ENCODE assay signal across 9 mouse cellular contexts in the genomic region with DNA sequence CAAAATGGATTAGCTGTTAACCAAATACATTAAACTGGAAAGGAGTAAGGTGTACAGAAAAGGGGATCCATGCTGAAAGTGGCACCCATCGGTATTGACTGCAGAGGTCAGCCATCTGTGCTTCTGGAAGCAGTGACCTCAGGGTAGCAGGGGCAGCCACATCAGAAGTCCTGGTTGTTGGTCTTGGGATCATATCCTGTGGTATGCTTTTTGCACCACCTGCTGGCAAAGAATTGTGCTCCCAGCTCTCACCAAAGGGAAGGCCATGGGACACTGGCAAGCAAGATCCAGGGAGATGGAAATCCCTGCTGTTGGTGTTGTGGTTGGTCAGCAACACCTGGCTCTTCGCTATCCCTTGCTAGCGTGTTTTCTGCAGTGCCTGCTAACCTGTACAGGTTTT. TPM values are rescaled to one million over a fixed set of nuclear protein-coding genes. Genes with fewer than 3 reads are reported as not detected.
DNase-seq lines count a peak whose midpoint lies in the region; ATAC-seq and TF ChIP-seq lines count a peak whose summit lies in the region.
"Had no signal": no experiment of that assay in that cellular context is flagged by ENCODE, and none has a peak within 500 bp of the region (broad histone marks: within the 10 kb centered on the region; RNA-seq: fewer than 3 reads in every experiment).

No protein-coding gene starts in this region.

- no peak for ATAC-seq in forebrain, embryonic 12.5 days (ENCODE audit: low FRiP score)
- no peak for ATAC-seq in midbrain, embryonic 14.5 days (ENCODE audit: low FRiP score, low TSS enrichment)
- ATAC-seq in midbrain, embryonic 15.5 days (replicated peaks) = no peak

- H3K27ac ChIP-seq in forebrain, embryonic 10.5 days = no peak overlapping the region
- H3K27ac ChIP-seq in forebrain, embryonic 12.5 days = no peak overlapping the region
- no peak overlapping the region for H3K27ac ChIP-seq in midbrain, embryonic 14.5 days (replicated peaks; ENCODE audit: low read depth, low read length)
- no peak overlapping the region for H3K27ac ChIP-seq in midbrain, embryonic 15.5 days
- no peak overlapping the region for H3K27ac ChIP-seq in cortical plate, adult 2 months (ENCODE audit: insufficient read depth, low read length)
- H3K27ac ChIP-seq in layer of hippocampus, adult 2 months = no peak overlapping the region
- H3K27ac ChIP-seq: neural tube, embryonic 13.5 days had no signal

- 0 out of 2 replicates have a peak, but pooled peaks cover 5% of the 10 kb centered on the region for H3K4me1 ChIP-seq in forebrain, embryonic 10.5 days
- no peaks in the 10 kb centered on the region for H3K4me1 ChIP-seq in forebrain, embryonic 12.5 days
- no peaks in the 10 kb centered on the region for H3K4me1 ChIP-seq in midbrain, embryonic 14.5 days (ENCODE audit: control insufficient read depth, insufficient read depth, low read length)
- no peaks in the 10 kb centered on the region for H3K4me1 ChIP-seq in midbrain, embryonic 15.5 days
- no peaks in the 10 kb centered on the region for H3K4me1 ChIP-seq in cortical plate, adult 2 months (ENCODE audit: control insufficient read depth, insufficient read depth, low read length)
- H3K4me1 ChIP-seq: neural tube, embryonic 13.5 days had no signal

- no peak overlapping the region for H3K9ac ChIP-seq in forebrain, embryonic 12.5 days
- H3K9ac ChIP-seq in midbrain, embryonic 14.5 days (replicated peaks; ENCODE audit: low read length) = no peak overlapping the region
- H3K9ac ChIP-seq in midbrain, embryonic 15.5 days = no peak overlapping the region
- H3K9ac ChIP-seq: neural tube, embryonic 13.5 days had no signal

- no peak overlapping the region for H3K4me2 ChIP-seq in forebrain, embryonic 12.5 days
- H3K4me2 ChIP-seq in midbrain, embryonic 14.5 days (ENCODE audit: low read length) = no peak overlapping the region
- no peak overlapping the region for H3K4me2 ChIP-seq in midbrain, embryonic 15.5 days
- H3K4me2 ChIP-seq: neural tube, embryonic 13.5 days had no signal

- WGBS in forebrain, embryonic 10.5 days = 67% methylated on average over 3 of the region's 3 CpGs
- 61% methylated on average over 3 of the region's 3 CpGs for WGBS in forebrain, embryonic 12.5 days
- 66% methylated on average over 3 of the region's 3 CpGs for WGBS in midbrain, embryonic 14.5 days
- 78% methylated on average over 3 of the region's 3 CpGs for WGBS in midbrain, embryonic 15.5 days

- no peak overlapping the region for H3K4me3 ChIP-seq in forebrain, embryonic 10.5 days
- H3K4me3 ChIP-seq in forebrain, embryonic 12.5 days (replicated peaks) = no peak overlapping the region
- H3K4me3 ChIP-seq in midbrain, embryonic 14.5 days (replicated peaks; ENCODE audit: low read depth, low read length) = no peak overlapping the region
- no peak overlapping the region for H3K4me3 ChIP-seq in midbrain, embryonic 15.5 days
- H3K4me3 ChIP-seq in cortical plate, adult 2 months (ENCODE audit: insufficient read depth, low read length) = no peak overlapping the region
- H3K4me3 ChIP-seq in layer of hippocampus, adult 2 months = no peak overlapping the region
- H3K4me3 ChIP-seq: neural tube, embryonic 13.5 days had no signal

- no peak for TF ChIP-seq POLR2A in cortical plate, adult 2 months (IDR thresholded peaks at IDR 0.05; ENCODE audit: extremely low read depth, insufficient read depth, low read length)

- H3K27me3 ChIP-seq in forebrain, embryonic 10.5 days (ENCODE audit: poor library complexity, severe bottlenecking) = no peaks in the 10 kb centered on the region
- H3K27me3 ChIP-seq in forebrain, embryonic 12.5 days = no peaks in the 10 kb centered on the region
- H3K27me3 ChIP-seq in midbrain, embryonic 14.5 days (ENCODE audit: control insufficient read depth, insufficient read depth, low read length) = no peaks in the 10 kb centered on the region
- H3K27me3 ChIP-seq in midbrain, embryonic 15.5 days (replicated peaks) = no peaks in the 10 kb centered on the region
- H3K27me3 ChIP-seq: neural tube, embryonic 13.5 days had no signal

- peaks cover 4% of the 10 kb centered on the region; the same call in 1 of the 2 replicates for H3K9me3 ChIP-seq in forebrain, embryonic 10.5 days
- H3K9me3 ChIP-seq in forebrain, embryonic 12.5 days = no peaks in the 10 kb centered on the region
- H3K9me3 ChIP-seq in midbrain, embryonic 14.5 days (ENCODE audit: control insufficient read depth, low read length) = no peaks in the 10 kb centered on the region
- no peaks in the 10 kb centered on the region for H3K9me3 ChIP-seq in midbrain, embryonic 15.5 days
- H3K9me3 ChIP-seq: neural tube, embryonic 13.5 days had no signal

- DNase-seq in forebrain, embryonic 10.5 days (ENCODE audit: extremely low spot score, low spot score) = peak; percentile 42
- peak; percentile 71 for DNase-seq in midbrain, embryonic 14.5 days
- peak; percentile 28 to 59 for DNase-seq in layer of hippocampus, adult 2 months (ENCODE audit: low spot score in 2 of 2)
- peak; percentile 74 for DNase-seq in lung, postnatal 10 days
- peak; percentile 30 for DNase-seq in thymus, postnatal 25 days

- TF ChIP-seq CTCF in cortical plate, adult 2 months (IDR thresholded peaks at IDR 0.05; ENCODE audit: extremely low read depth, insufficient read depth, low read length) = peak; percentile 78
- TF ChIP-seq CTCF in layer of hippocampus, adult 2 months (conservative IDR thresholded peaks at IDR 0.05) = peak; percentile 88

- no peaks in the 10 kb centered on the region for H3K36me3 ChIP-seq in forebrain, embryonic 10.5 days (replicated peaks)
- H3K36me3 ChIP-seq in forebrain, embryonic 12.5 days (replicated peaks) = no peaks in the 10 kb centered on the region
- no peaks in the 10 kb centered on the region for H3K36me3 ChIP-seq in midbrain, embryonic 14.5 days (ENCODE audit: control insufficient read depth, insufficient read depth, low read length)
- no peaks in the 10 kb centered on the region for H3K36me3 ChIP-seq in midbrain, embryonic 15.5 days (replicated peaks)
- H3K36me3 ChIP-seq: neural tube, embryonic 13.5 days had no signal

RNA-seq across cellular contexts. Expression of a gene that starts 39.0 kb away (rescaled TPM):
- polyA plus RNA-seq in forebrain, embryonic 10.5 days (2016; fragmentation: Nextera tagmentation; extraction: Ambion mirVana) = 102 and 110 TPM in 2 replicates
- 92.5 and 118 TPM in 2 replicates for polyA plus RNA-seq in forebrain, embryonic 12.5 days (2016; fragmentation: Nextera tagmentation; extraction: Ambion mirVana)
- polyA plus RNA-seq in midbrain, embryonic 14.5 days (2014; fragmentation: Nextera tagmentation; extraction: Ambion mirVana) = 25.4 and 46.9 TPM in 2 replicates
- 37.2 and 40.5 TPM in 2 replicates for polyA plus RNA-seq in midbrain, embryonic 15.5 days (2015; fragmentation: Nextera tagmentation; extraction: Ambion mirVana)
- polyA plus RNA-seq in cortical plate, adult 2 months (2012; rRNA removed) = 56.8 and 59.1 TPM in 2 replicates
- total RNA-seq in layer of hippocampus, adult 2 months (2021) = 10 to 100 TPM; 49.0 to 50.0 TPM

RNA-seq across cellular contexts. Expression of a gene that starts 52.9 kb away (rescaled TPM):
- 2.9 and 3.4 TPM in 2 replicates for polyA plus RNA-seq in forebrain, embryonic 10.5 days (2016; fragmentation: Nextera tagmentation; extraction: Ambion mirVana)
- polyA plus RNA-seq in forebrain, embryonic 12.5 days (2016; fragmentation: Nextera tagmentation; extraction: Ambion mirVana) = 8.3 and 8.7 TPM in 2 replicates
- 12.5 and 16.3 TPM in 2 replicates for polyA plus RNA-seq in midbrain, embryonic 14.5 days (2014; fragmentation: Nextera tagmentation; extraction: Ambion mirVana)
- 7.1 and 8.4 TPM in 2 replicates for polyA plus RNA-seq in midbrain, embryonic 15.5 days (2015; fragmentation: Nextera tagmentation; extraction: Ambion mirVana)
- 15.3 and 15.5 TPM in 2 replicates for polyA plus RNA-seq in cortical plate, adult 2 months (2012; rRNA removed)
- total RNA-seq in layer of hippocampus, adult 2 months (2021) = 10 to 100 TPM; 54.8 to 62.1 TPM
